Mouse (Mus musculus): ENCODE results near the gene Atg4b.
"Not testable (repeated sequence)": the region's sequence is repeated elsewhere in the genome, so short reads cannot be mapped to it uniquely, and the experiment has no call there.

Gene Atg4b

DNA sequence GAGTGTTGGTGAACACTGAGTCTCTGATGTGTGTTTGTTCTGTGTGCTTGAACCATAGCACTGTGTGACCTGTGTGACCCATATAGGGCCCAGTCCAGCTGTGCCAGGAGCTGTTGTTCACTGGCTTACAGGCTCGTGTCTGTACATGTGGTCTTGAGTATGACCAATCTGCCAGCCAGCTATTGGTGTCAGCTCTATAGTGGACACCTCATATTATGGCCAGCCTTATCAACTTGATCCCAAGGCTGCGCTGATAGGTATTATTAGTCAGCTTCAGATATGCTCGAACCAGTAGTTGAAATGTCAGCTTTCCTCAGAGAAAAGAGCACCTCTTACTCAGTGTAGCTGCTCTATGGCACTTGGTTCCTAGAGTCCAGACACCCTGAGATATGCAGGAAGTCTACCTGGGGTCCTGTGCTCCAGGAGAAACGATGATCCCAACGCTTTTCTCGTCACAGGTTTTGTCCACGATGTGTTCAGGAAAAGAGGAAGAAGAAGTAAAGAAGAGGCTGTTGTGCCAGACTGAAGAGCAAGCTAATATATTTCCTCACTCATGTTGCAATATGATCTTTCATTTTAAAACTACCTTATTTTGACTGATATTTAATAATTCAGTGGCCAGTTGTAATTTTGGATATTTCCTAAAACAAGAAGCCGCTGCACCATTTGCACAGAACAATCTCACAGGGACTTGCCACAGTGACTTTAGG is 66.7 kb downstream of the Atg4b start:
- no peak for DNase-seq (ENCODE audit: low spot score in 2 of 2)

DNA sequence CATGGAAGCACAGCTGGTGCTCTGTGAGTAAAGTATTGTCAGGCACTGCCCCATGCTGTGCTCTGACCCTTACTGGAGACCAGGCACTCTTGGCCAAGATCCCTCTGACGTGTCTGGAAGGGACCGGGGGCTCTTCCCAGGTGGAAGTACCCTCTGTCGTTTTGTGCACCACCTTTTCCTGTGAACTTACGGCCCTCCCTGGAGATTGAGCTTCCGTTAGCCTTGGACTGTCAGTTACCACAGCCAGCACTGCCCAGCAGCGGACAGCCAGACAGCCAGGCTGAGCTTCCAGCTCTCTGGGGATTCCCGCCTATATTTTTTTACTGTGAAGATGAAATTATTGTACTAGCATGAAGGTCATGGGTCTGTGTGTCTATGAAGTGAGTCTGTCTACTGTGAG is 67.4 kb downstream of the Atg4b start:
- DNase-seq (ENCODE audit: low spot score in 2 of 2), result no peak

DNA sequence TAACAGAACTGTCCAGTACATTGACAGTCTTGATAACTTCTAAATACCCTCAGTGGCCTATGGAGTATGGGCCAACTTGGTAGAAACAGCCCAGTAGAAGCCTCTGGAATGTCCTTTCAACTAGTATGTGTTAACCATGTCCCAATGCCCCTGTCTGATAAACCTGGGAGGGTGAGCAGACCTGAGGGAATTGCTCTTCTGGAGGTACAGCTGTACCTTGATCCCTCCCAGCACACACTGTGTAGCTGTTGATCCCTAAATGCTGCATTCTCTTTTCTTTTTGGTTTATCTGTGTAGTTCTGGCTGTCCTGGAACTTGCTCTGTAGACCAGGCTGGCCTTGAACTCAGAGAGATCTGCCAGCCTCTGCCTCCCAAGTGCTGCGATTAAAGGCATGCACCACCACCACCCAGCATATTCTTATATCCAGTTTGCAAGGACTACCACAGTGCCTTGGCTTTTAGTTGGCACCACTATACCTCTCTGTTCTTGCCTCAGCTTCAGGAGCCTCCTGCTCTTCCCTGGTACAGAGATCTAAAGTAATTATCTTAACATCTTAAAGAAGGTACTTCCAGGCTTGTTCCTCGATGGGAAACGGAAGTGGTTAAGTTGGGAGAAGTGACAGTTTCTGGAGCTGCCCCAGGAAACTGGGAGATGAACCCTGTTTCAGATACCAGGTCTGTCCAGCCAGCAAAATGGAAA is 72.6 kb downstream of the Atg4b start:
- no peak for DNase-seq (ENCODE audit: low spot score in 2 of 2)

DNA sequence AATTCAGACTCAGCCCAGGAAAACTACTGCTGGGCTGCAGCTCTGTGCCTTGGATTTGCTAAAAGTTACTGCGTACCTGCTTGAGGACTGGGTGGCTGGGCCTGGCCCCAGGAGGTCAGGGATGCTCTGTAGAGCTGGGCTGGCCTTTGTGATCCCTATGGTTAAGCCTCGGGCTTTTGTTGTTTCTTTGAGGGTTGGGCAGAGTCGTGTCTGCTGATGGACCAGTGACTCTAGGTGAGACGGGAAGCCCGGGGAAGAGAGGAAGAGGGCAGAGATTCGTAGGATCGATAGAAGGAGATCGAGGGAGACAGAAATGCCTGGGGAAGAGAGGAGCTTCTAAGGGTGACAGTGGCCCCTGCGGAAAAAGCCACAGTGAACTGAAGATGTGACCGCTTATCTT is 73.3 kb downstream of the Atg4b start, which contains the start of gene D2hgdh:
Gene D2hgdh (plus strand): TSS at position 301 of the 400 bp plus-strand sequence.
- DNase-seq (ENCODE audit: low spot score in 2 of 2), result no peak

DNA sequence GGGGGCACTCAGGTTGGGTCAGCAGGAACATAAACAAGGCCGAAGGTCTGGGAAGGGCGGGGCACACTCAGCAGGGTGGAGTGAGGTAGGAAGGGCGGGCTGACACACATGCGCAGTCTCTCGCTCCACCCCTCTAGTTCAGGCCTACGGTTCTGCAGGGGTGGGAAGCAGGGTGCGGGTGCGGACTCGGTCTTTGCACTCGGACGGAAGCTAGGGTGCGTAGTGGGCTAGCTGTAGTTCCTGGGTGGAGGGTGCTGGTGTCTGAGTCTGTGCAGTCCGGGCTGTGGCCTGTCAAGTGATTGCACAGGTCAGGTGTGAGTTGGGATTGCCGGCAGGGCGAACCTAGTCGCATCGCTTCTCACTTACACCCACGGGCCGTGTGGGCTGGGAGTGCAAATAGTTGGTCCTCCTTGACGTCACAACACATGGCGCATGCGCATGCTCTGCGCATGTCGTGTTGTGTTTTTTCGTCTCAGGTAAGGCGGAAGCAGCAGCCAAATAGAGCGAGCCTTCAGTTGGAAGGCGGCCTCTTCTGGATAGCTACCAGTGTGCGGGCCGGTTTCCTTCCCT is 73.9 kb downstream of the Atg4b start:
- DNase-seq (ENCODE audit: low spot score in 2 of 2), result peak; percentile 91 to 94

DNA sequence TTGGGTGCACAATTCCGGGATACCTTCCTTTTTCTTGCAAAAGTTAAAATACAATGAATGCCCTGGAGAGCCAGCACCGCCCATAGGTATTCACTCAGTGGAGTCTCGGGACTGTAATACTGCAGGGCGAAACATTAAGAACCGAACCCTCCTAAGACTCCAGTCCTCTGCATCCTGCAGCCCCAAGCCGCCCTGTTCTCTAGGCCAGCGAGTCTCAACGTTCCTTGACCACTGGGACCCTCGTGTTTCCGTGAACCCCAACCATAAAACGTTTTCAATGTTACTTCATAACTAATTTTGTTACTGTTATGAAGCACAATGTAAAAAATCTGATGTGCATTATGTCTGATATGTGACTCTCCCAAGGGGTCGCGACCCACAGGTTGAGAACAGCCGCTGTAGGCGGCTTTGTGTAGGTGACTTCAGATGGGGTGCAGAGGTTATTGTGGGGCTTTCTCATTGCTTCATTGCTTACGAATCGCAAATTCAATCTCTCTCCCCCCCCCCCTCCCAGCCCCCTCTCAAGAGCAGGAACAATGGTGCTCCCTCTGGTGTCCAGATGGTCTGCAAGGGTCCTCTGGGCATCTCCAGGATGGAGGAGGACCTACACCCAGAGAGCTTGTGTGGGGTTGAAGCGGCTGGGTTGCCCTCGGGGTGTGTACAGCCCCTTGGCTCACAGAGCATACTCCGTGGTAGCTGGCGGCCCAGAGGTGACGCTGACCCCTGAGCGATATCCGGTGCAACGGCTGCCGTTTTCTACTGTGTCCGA is 74.7 kb downstream of the Atg4b start:
- peak in 1 of 2 experiments; percentile 13 for DNase-seq (ENCODE audit: low spot score in 2 of 2)

DNA sequence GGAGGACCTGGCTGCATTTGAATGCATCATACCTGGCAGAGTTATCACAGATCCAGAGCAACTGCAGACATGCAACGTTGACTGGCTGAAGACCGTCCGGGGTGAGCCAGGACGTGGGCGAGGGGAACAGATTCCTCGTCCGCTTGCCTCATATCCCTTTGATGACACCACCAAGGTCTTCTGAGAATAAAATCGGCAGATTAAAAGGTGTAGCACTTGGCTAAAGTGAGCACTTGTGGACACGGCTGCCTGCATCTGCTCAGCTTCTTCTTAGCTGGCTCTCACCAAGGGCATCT is 75.2 kb downstream of the Atg4b start:
- DNase-seq (ENCODE audit: low spot score in 2 of 2), result no peak

DNA sequence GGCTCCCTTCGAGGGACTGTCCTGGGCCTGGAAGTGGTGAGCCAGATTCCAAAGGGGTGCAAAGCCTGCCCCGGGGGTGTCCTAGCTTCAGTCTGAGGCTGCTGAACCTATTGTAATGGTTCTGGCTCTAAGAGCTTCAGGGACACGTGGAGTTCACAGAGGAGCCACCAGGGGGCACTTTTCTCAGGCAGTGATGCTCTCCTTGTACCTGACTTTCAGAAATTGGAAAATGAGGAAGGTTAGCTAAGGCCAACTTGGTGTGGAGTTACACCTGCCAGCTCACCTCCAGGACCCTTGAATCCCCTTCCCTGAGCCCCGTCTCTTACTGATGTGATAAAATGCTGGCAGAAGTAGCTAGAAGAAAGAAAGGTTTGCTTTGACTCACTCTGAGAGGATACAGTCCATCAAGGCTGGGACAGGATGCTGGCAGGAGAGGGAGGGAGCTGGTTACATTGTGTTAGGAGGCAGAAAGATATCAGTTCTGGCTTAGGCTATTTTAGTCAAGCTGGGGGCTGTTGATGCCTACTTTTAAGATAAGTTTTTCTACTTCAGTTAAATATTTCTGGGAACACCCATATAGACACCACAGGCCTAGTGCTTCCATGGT is 81.6 kb downstream of the Atg4b start:
- not testable (repeated sequence) for DNase-seq (ENCODE audit: low spot score in 2 of 2)

DNA sequence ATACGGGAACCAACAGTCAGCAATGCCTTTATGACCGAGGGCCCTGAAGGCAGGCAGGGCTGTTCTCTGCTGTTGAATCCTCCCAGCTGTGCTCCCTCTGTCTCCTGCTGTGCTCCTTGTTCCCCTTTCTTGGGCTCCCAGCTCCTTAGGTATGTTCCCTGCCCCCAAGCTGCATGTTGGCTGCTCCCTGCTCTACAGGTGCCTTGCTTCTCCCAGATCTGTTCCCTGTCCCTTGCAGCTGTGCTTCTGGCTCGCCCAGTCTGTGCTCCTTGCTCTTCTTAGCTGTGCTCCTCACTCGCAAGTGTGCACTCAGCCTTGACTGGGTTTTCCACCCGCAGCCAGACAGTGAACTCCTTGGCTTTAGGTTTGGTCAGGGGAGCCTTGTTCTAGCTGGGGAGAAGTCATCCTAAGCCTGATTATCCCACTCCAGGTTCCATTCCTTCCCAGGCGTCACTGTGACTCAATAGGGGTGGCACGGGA is 83.4 kb downstream of the Atg4b start:
- no peak for DNase-seq (ENCODE audit: low spot score in 2 of 2)

DNA sequence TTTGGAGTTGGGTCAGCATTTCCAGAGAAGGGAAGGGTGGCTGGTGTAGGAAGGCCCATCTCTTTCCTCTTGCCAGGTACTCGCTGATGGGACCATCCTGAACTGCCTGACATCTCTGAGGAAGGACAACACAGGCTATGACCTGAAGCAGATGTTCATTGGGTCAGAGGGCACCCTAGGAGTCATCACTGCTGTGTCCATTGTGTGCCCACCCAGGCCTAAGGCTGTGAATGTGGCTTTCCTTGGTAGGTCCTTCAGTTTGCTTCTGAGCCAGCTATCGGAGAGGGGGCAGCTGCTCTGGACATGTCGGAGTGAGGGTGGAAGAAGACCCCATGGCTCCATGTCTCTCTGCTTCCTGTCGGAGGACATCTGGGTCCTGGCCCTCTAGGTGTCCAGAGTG is 83.9 kb downstream of the Atg4b start:
- no peak for DNase-seq (ENCODE audit: low spot score in 2 of 2)

DNA sequence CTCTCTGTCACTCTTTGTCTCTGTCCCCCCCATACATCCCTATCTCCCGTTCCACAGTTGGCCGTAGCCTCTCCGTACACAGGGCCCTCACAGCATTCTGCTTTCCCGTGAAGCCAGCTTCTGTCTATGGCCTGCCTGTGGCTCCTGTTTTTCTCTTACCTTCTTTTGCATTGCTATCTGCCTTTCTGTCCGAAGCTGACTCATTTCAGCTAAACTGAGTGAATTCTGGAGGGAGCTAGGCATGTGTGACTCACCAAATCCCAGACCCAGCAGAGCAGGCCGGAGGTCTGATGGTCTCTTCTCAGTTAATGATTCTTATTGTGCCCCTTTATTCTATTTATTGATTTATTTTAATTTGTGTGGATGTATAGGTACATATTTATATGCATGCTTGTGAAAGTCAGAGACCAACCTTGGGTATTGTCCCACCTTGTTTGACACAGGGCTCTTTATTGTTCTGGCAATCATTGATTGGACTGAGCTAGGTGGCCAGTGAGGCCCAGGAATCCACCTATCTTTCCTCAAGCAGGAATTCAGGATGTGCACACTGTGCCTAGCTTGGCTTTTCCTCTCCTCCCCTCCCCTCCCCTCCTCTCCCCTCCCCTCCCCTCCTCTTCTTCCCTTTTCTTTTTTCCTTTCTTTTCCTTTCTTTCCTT is 84.7 kb downstream of the Atg4b start:
- DNase-seq (ENCODE audit: low spot score in 2 of 2), result no peak

DNA sequence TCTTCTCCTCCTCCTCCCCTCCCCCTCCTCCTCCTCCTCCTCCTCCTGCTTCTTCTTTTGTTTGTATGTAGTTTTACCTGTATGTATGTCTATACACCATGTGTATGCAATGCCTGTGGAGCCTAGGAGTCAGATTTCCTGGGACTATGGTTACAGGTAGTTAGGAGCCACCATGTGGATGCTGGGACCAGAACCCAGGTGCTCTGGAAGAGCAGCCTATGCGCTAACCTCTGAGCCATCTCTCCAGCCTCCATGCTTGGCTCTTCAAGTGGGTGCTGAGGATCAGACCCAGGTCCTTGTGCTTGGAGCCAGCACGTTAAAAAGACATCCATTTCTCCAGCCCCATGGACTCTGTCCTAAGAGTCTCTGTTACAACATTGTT is 85.2 kb downstream of the Atg4b start:
- DNase-seq (ENCODE audit: low spot score in 2 of 2), result no peak

DNA sequence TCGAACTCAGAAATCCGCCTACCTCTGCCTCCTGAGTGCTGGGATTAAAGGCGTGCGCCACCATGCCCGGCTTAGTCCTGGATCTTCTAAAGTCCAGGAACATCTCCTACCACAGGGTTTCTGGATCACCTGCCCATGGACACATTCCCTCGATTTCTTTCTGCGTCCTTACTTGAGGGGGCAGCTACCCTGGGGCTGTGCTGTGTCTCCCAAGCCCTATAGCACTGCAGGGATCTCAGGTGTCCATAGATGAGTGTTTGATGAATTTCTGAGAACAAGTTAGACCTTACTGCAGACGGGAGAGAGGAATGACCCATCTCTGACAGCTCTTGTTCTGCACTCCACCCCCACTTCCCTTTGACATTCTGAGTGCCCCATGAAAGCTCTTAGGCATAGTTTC is 86.0 kb downstream of the Atg4b start:
- no peak for DNase-seq (ENCODE audit: low spot score in 2 of 2)

DNA sequence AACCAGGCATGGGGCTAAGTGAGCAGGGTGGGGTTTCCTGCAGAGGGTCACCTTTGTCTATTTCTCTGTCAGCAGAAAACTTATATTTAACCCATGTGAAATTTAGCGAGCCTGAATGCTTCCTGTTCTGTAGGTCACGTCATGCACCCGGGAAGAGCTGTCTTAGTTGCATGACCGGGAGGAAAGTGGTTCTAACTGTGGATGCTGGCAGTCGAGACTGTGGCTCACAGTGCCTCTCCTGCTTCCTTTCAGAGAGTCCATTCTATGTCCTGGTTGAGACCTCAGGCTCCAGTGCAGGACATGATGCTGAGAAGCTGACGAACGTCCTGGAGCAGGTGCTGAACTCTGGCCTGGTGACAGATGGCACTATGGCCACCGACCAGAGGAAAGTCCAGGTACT is 87.3 kb downstream of the Atg4b start:
- DNase-seq (ENCODE audit: low spot score in 2 of 2), result not testable (repeated sequence)

Measured in frontal cortex, postnatal 14 days (tissue).